Mouse (Mus musculus) neural tube, embryonic 11.5 days (tissue): ENCODE measurements around the gene Krtap26-1. TPM values are rescaled to one million over a fixed set of nuclear protein-coding genes. Genes with fewer than 3 reads are reported as not detected.

Experiments
- ATAC-seq: fragments of 200-750 bp; cut with Nextera tagmentation; 2 replicates; pipeline ENCODE4 v1.8.0; 2017; ENCODE audit warnings: moderate number of reproducible peaks, mild to moderate bottlenecking, moderate TSS enrichment, moderate library complexity; ENCODE audit not compliant: insufficient read depth, low FRiP score, low TSS enrichment
- DNase-seq: peaks from one replicate; pipeline ENCODE4 v3.0.0-alpha.2; 2015; ENCODE audit warnings: low spot score
- H3K27ac ChIP-seq: fragments of 300-500 bp; sonication (generic); 2 replicates; pipeline ENCODE4 v1.5.1; 2014; ENCODE audit warnings: low read depth, mild to moderate bottlenecking, low read length
- H3K27me3 ChIP-seq: fragments of 300-500 bp; sonication (generic); 2 replicates; pipeline ENCODE4 v1.6.1; 2014; ENCODE audit warnings: mild to moderate bottlenecking, low read length, mixed read lengths; ENCODE audit not compliant: control insufficient read depth, insufficient read depth
- H3K36me3 ChIP-seq: fragments of 300-500 bp; sonication (generic); 2 replicates; pipeline ENCODE4 v1.6.1; 2014; ENCODE audit warnings: mild to moderate bottlenecking, low read length, moderate library complexity, mixed read lengths; ENCODE audit not compliant: control insufficient read depth, insufficient read depth
- H3K4me1 ChIP-seq: fragments of 300-500 bp; sonication (generic); 2 replicates; pipeline ENCODE4 v1.6.1; 2014; ENCODE audit warnings: low read length, mixed read lengths; ENCODE audit not compliant: control insufficient read depth, insufficient read depth
- H3K4me2 ChIP-seq: fragments of 300-500 bp; sonication (generic); 2 replicates; pipeline ENCODE4 v1.6.1; 2014; ENCODE audit warnings: low read depth, mild to moderate bottlenecking, moderate library complexity
- H3K4me3 ChIP-seq: fragments of 300-500 bp; sonication (generic); 2 replicates; pipeline ENCODE4 v1.5.1; 2014; ENCODE audit warnings: low read depth, low read length
- H3K9ac ChIP-seq: fragments of 300-500 bp; sonication (generic); 2 replicates; pipeline ENCODE4 v1.6.1; 2014; ENCODE audit warnings: mild to moderate bottlenecking, low read length
- H3K9me3 ChIP-seq: fragments of 300-500 bp; sonication (generic); 2 replicates; pipeline ENCODE4 v1.6.1; 2016; ENCODE audit warnings: low read length; ENCODE audit not compliant: control insufficient read depth
- WGBS: fragments of 180-500 bp; shearing (Covaris S2); extraction: QIAGEN DNeasy Blood & Tissue Kit; methylation state at CpG from one replicate; pipeline ENCODE4 v1.1.7; 2014; 5-methylcytosine and 5-hydroxymethylcytosine counted together
- polyA plus RNA-seq: library from polyadenylated mRNA; unstranded; fragments of >200 nt; fragmentation: Nextera tagmentation; extraction: Ambion mirVana; gene quantifications from 2 replicates; pipeline ENCODE4 v1.2.1, GENCODE M21; 2014

Krtap26-1 gene
- polyA plus RNA-seq, 1 experiment from 2014 or later: not detected

- no peak for DNase-seq
- Histone ChIP-seq H3K27ac (no peak overlapping the region), H3K9ac (no peak overlapping the region), H3K4me1 (no peaks in the 10 kb centered on the region), H3K27me3 (no peaks in the 10 kb centered on the region), H3K4me3 (no peak overlapping the region), H3K4me2 (no peak overlapping the region), H3K36me3 (no peaks in the 10 kb centered on the region), H3K9me3 (no peaks in the 10 kb centered on the region)
- ATAC-seq: no peak
- 31% methylated on average over 16 of the region's 16 CpGs for WGBS
These were observed 47.9 kb downstream of the Krtap26-1 start for GRCm38 (mm10) chr16:88599504-88600237.

Other genes with a start within 250 kb of the Krtap26-1 start
- not detected in 2 replicates for gene Cldn17, start 140.8 kb downstream of the Krtap26-1 start, polyA plus RNA-seq
- 1.3 and 1.4 TPM in 2 replicates for gene Cldn8, start 84.6 kb downstream of the Krtap26-1 start, polyA plus RNA-seq
- not detected in 2 replicates for gene Krtap24-1, start 35.5 kb downstream of the Krtap26-1 start, polyA plus RNA-seq
- not detected in 2 replicates for gene 2310079G19Rik, start 20.1 kb downstream of the Krtap26-1 start, polyA plus RNA-seq
- gene Krtap27-1, start 23.9 kb upstream of the Krtap26-1 start, polyA plus RNA-seq: not detected in 2 replicates
- gene 2310061N02Rik, start 60.2 kb upstream of the Krtap26-1 start, polyA plus RNA-seq: not detected in 2 replicates
- gene Krtap13-1, start 81.1 kb upstream of the Krtap26-1 start, polyA plus RNA-seq: not detected in 2 replicates
- gene Krtap13, start 103.8 kb upstream of the Krtap26-1 start, polyA plus RNA-seq: not detected in 2 replicates
- not detected in 2 replicates for gene 2310034C09Rik, start 111.1 kb upstream of the Krtap26-1 start, polyA plus RNA-seq
- not detected in 2 replicates for gene 2310057N15Rik, start 126.4 kb upstream of the Krtap26-1 start, polyA plus RNA-seq
- not detected in 2 replicates for gene Gm5965, start 130.1 kb upstream of the Krtap26-1 start, polyA plus RNA-seq
- not detected in 2 replicates for gene Gm20741, start 164.4 kb upstream of the Krtap26-1 start, polyA plus RNA-seq
- not detected in 2 replicates for gene Krtap15, start 172.4 kb upstream of the Krtap26-1 start, polyA plus RNA-seq
- not detected in 2 replicates for gene Krtap14, start 178.3 kb upstream of the Krtap26-1 start, polyA plus RNA-seq
- gene Krtap19-1, start 221.6 kb upstream of the Krtap26-1 start, polyA plus RNA-seq: not detected in 2 replicates
- gene Krtap19-2, start 226.5 kb upstream of the Krtap26-1 start, polyA plus RNA-seq: not detected in 2 replicates
- not detected in 2 replicates for gene Krtap19-3, start 230.2 kb upstream of the Krtap26-1 start, polyA plus RNA-seq
- gene Krtap19-4, start 237.3 kb upstream of the Krtap26-1 start, polyA plus RNA-seq: not detected in 2 replicates
- not detected in 2 replicates for gene Krtap19-5, start 248.7 kb upstream of the Krtap26-1 start, polyA plus RNA-seq